Mouse (Mus musculus): Measurements from ENCODE around the gene Olfr1274-ps. TPM values are rescaled to one million over a fixed set of nuclear protein-coding genes. Genes with fewer than 3 reads are reported as not detected.
"Not testable (repeated sequence)": the region's sequence is repeated elsewhere in the genome, so short reads cannot be mapped to it uniquely, and the experiment has no call there.

Gene Olfr1274-ps
- not detected for total RNA-seq (2021)
- long read RNA-seq, experiment 1 = 0 reads
- long read RNA-seq, experiment 2 = 0 reads

GRCm38 (mm10) chr2:90398633-90399107, at the start of gene Olfr1274-ps:
Gene Olfr1274-ps, plus strand, starts transcription at chr2:90398683.
- DNase-seq; intact Hi-C loops (cut with DNase I; ENCODE audit: low total_unique reads): not testable (repeated sequence)

GRCm38 (mm10) chr2:90351047-90351446, 47.4 kb upstream of the Olfr1274-ps start:
- intact Hi-C loops (cut with DNase I; ENCODE audit: low total_unique reads) = not testable (repeated sequence)

GRCm38 (mm10) chr2:90351540-90351939, 46.9 kb upstream of the Olfr1274-ps start:
- intact Hi-C loops (cut with DNase I; ENCODE audit: low total_unique reads) = not testable (repeated sequence)

More at GRCm38 (mm10) chr2:90351047-90351446, 47.4 kb upstream of the Olfr1274-ps start:
- DNase-seq = not testable (repeated sequence)

GRCm38 (mm10) chr2:90359229-90359628, 39.3 kb upstream of the Olfr1274-ps start:
- intact Hi-C loops (cut with DNase I; ENCODE audit: low total_unique reads); DNase-seq: not testable (repeated sequence)

More at GRCm38 (mm10) chr2:90351540-90351939, 46.9 kb upstream of the Olfr1274-ps start:
- not testable (repeated sequence) for DNase-seq

GRCm38 (mm10) chr2:90360199-90360598, 38.3 kb upstream of the Olfr1274-ps start:
- intact Hi-C loops (cut with DNase I; ENCODE audit: low total_unique reads); DNase-seq: not testable (repeated sequence)

- peak; percentile 11 for DNase-seq
- intact Hi-C loops (cut with DNase I; ENCODE audit: low total_unique reads) = not testable (repeated sequence)
Observed at GRCm38 (mm10) chr2:90414110-90414821, 15.8 kb downstream of the Olfr1274-ps start.

- intact Hi-C loops (cut with DNase I; ENCODE audit: low total_unique reads); DNase-seq: not testable (repeated sequence)
Observed at GRCm38 (mm10) chr2:90422282-90422681, 23.8 kb downstream of the Olfr1274-ps start.

GRCm38 (mm10) chr2:90424937-90425336, 26.5 kb downstream of the Olfr1274-ps start:
- DNase-seq; intact Hi-C loops (cut with DNase I; ENCODE audit: low total_unique reads): not testable (repeated sequence)

GRCm38 (mm10) chr2:90428988-90429717, 30.7 kb downstream of the Olfr1274-ps start:
- not testable (repeated sequence) for DNase-seq

GRCm38 (mm10) chr2:90429782-90430181, 31.3 kb downstream of the Olfr1274-ps start:
- intact Hi-C loops (cut with DNase I; ENCODE audit: low total_unique reads) = not testable (repeated sequence)

More at GRCm38 (mm10) chr2:90428988-90429717, 30.7 kb downstream of the Olfr1274-ps start:
- intact Hi-C loops (cut with DNase I; ENCODE audit: low total_unique reads) = not testable (repeated sequence)

GRCm38 (mm10) chr2:90437453-90437852, 39.0 kb downstream of the Olfr1274-ps start:
- intact Hi-C loops (cut with DNase I; ENCODE audit: low total_unique reads); DNase-seq: not testable (repeated sequence)

More at GRCm38 (mm10) chr2:90429782-90430181, 31.3 kb downstream of the Olfr1274-ps start:
- DNase-seq = not testable (repeated sequence)

GRCm38 (mm10) chr2:90440169-90440568, 41.7 kb downstream of the Olfr1274-ps start:
- intact Hi-C loops (cut with DNase I; ENCODE audit: low total_unique reads); DNase-seq: not testable (repeated sequence)

GRCm38 (mm10) chr2:90441811-90442210, 43.3 kb downstream of the Olfr1274-ps start:
- DNase-seq; intact Hi-C loops (cut with DNase I; ENCODE audit: low total_unique reads): not testable (repeated sequence)

GRCm38 (mm10) chr2:90443811-90444210, 45.3 kb downstream of the Olfr1274-ps start:
- intact Hi-C loops (cut with DNase I; ENCODE audit: low total_unique reads) = no loop called here
- DNase-seq = no peak

- intact Hi-C loops (cut with DNase I; ENCODE audit: low total_unique reads) = no loop called here
- no peak for DNase-seq
Observed at GRCm38 (mm10) chr2:90448967-90449740, 50.7 kb downstream of the Olfr1274-ps start.

GRCm38 (mm10) chr2:90452380-90452779, 53.9 kb downstream of the Olfr1274-ps start:
- DNase-seq = no peak
- intact Hi-C loops (cut with DNase I; ENCODE audit: low total_unique reads) = no loop called here

Data from gastrocnemius, postnatal 14 days (tissue).